In genomic region chr4:100011563-100011962, GRCm38 (mm10) we compare ENCODE assay signal across 11 mouse cellular contexts.
DNase-seq lines count a peak whose midpoint lies in the region.
"Had no signal": no experiment of that assay in that cellular context is flagged by ENCODE, and none has a peak within 500 bp of the region (broad histone marks: within the 10 kb centered on the region; RNA-seq: fewer than 3 reads in every experiment).

No protein-coding gene starts in this region.

- no peak overlapping the region for H3K27ac ChIP-seq in heart, embryonic 10.5 days

- peak; percentile 47 to 64 for DNase-seq in heart, adult 9 months (ENCODE audit: low spot score in 2 of 2)
- DNase-seq in heart, embryonic 10.5 days (ENCODE audit: low spot score): no peak
- DNase-seq in retina, postnatal 1 day: peak; percentile 19
- no peak for DNase-seq in retina, embryonic 14.5 days (ENCODE audit: low spot score)
- DNase-seq in gastrocnemius, postnatal 14 days: peak; percentile 54
- peak; percentile 62 to 84 for DNase-seq in kidney, postnatal 36 days
- no peak for DNase-seq in embryo, embryonic 10.5 days (ENCODE audit: low spot score)
- no peak for DNase-seq in natural killer cell, adult 2 months (ENCODE audit: low spot score in 2 of 2)
- DNase-seq: cerebellum, adult 9-10 months; lung, embryonic 14.5 days had no signal

- no peaks in the 10 kb centered on the region for H3K9me3 ChIP-seq in heart, embryonic 10.5 days

- no peak overlapping the region for H3K4me3 ChIP-seq in heart, embryonic 10.5 days
- H3K4me3 ChIP-seq: myocyte had no signal

- WGBS in heart, embryonic 10.5 days: 82% methylated on average over 3 of the region's 3 CpGs

- peaks cover 13% of the 10 kb centered on the region for H3K4me1 ChIP-seq in heart, embryonic 10.5 days

- no peaks in the 10 kb centered on the region for H3K36me3 ChIP-seq in heart, embryonic 10.5 days

- intact Hi-C loops in gastrocnemius, postnatal 14 days (cut with DNase I; ENCODE audit: low total_unique reads): no loop called here

- H3K27me3 ChIP-seq in heart, embryonic 10.5 days (ENCODE audit: insufficient read depth, poor library complexity, severe bottlenecking): no peaks in the 10 kb centered on the region

Comparison
In these comparisons a context has a peak if more than half of its experiments do, and no peak if none do; other contexts are left out.
1. DNase-seq: peak in heart, adult 9 months (2 of 2), retina, postnatal 1 day (single experiment), gastrocnemius, postnatal 14 days (single experiment) and kidney, postnatal 36 days (2 of 2); none in heart, embryonic 10.5 days (single experiment), retina, embryonic 14.5 days (single experiment), embryo, embryonic 10.5 days (single experiment) and natural killer cell, adult 2 months (0 of 2).